Comparison of ENCODE assay signal across 7 mouse cellular contexts in genomic region chr1:137927953-137928352, GRCm38 (mm10).
DNase-seq lines count a peak whose midpoint lies in the region; ATAC-seq and TF ChIP-seq lines count a peak whose summit lies in the region.

No protein-coding gene starts in this region.

- H3K9ac ChIP-seq in intestine, embryonic 15.5 days: no peak overlapping the region
- no peak overlapping the region for H3K9ac ChIP-seq in limb, embryonic 12.5 days (replicated peaks)
- no peak overlapping the region for H3K9ac ChIP-seq in midbrain, postnatal 0 days (replicated peaks; ENCODE audit: low read length, poor library complexity, severe bottlenecking)

- WGBS in intestine, embryonic 15.5 days: 26% methylated on average over 11 of the region's 11 CpGs
- 17% methylated on average over 11 of the region's 11 CpGs for WGBS in limb, embryonic 12.5 days
- 12% methylated on average over 11 of the region's 11 CpGs for WGBS in midbrain, postnatal 0 days

- peak; percentile 90 for ATAC-seq in intestine, embryonic 15.5 days
- peak; percentile 26; the same call in 1 of the 2 replicates for ATAC-seq in limb, embryonic 12.5 days (ENCODE audit: insufficient number of reproducible peaks, insufficient read depth, low FRiP score, low TSS enrichment, low read depth)
- ATAC-seq in midbrain, postnatal 0 days (ENCODE audit: low FRiP score): peak; percentile 89

- TF ChIP-seq CTCF in midbrain, postnatal 0 days (IDR thresholded peaks at IDR 0.05): no peak

- H3K36me3 ChIP-seq in intestine, embryonic 15.5 days: 0 out of 2 replicates have a peak, but pooled peaks cover 3% of the 10 kb centered on the region
- peaks cover 40% of the 10 kb centered on the region for H3K36me3 ChIP-seq in limb, embryonic 12.5 days
- H3K36me3 ChIP-seq in midbrain, postnatal 0 days (ENCODE audit: insufficient read depth, low read length): no peaks in the 10 kb centered on the region

- peaks cover 6% of the 10 kb centered on the region; the same call in 1 of the 2 replicates for H3K4me1 ChIP-seq in intestine, embryonic 15.5 days (replicated peaks)
- peaks cover 23% of the 10 kb centered on the region for H3K4me1 ChIP-seq in limb, embryonic 12.5 days (replicated peaks)
- 0 out of 2 replicates have a peak, but pooled peaks cover 5% of the 10 kb centered on the region for H3K4me1 ChIP-seq in midbrain, postnatal 0 days (ENCODE audit: insufficient read depth, low read length)

- no peak overlapping the region for H3K4me3 ChIP-seq in intestine, embryonic 15.5 days (replicated peaks)
- H3K4me3 ChIP-seq in limb, embryonic 12.5 days (replicated peaks): no peak overlapping the region
- no peak overlapping the region for H3K4me3 ChIP-seq in midbrain, postnatal 0 days (ENCODE audit: low read depth, low read length)

- DNase-seq in adrenal gland, postnatal 10 days: peak; percentile 71
- DNase-seq in embryo, embryonic 11 days: peak; percentile 90
- DNase-seq in gastrocnemius, postnatal 4 days (ENCODE audit: low spot score in 2 of 2): peak; percentile 20 to 52
- DNase-seq in midbrain, postnatal 0 days (ENCODE audit: low spot score): peak; percentile 90
- DNase-seq in yolk sac, embryonic 10.5 days (ENCODE audit: low spot score): peak; percentile 17

- peak overlapping the region; percentile 20; the same call in 1 of the 2 replicates for H3K4me2 ChIP-seq in intestine, embryonic 15.5 days (replicated peaks)
- peak overlapping the region; percentile 34 for H3K4me2 ChIP-seq in limb, embryonic 12.5 days
- H3K4me2 ChIP-seq in midbrain, postnatal 0 days (ENCODE audit: low read depth, low read length, poor library complexity, severe bottlenecking): peak overlapping the region; percentile 29

- H3K27me3 ChIP-seq in intestine, embryonic 15.5 days (replicated peaks): no peaks in the 10 kb centered on the region
- no peaks in the 10 kb centered on the region for H3K27me3 ChIP-seq in limb, embryonic 12.5 days
- no peaks in the 10 kb centered on the region for H3K27me3 ChIP-seq in midbrain, postnatal 0 days (ENCODE audit: insufficient read depth, low read length)

- H3K27ac ChIP-seq in intestine, embryonic 15.5 days: no peak overlapping the region
- peak overlapping the region; percentile 66; the same call in 1 of the 2 replicates for H3K27ac ChIP-seq in limb, embryonic 12.5 days
- H3K27ac ChIP-seq in midbrain, postnatal 0 days (ENCODE audit: low read depth, low read length): peak overlapping the region; percentile 77

- H3K9me3 ChIP-seq in intestine, embryonic 15.5 days: no peaks in the 10 kb centered on the region
- no peaks in the 10 kb centered on the region for H3K9me3 ChIP-seq in limb, embryonic 12.5 days
- H3K9me3 ChIP-seq in midbrain, postnatal 0 days (ENCODE audit: low read length): no peaks in the 10 kb centered on the region

Comparison
In these comparisons a context has a peak if more than half of its experiments do, and no peak if none do; other contexts are left out.
1. DNase-seq: peak in every context shown above with its lines; median percentile 90 in embryo, embryonic 11 days; 90 in midbrain, postnatal 0 days; 71 in adrenal gland, postnatal 10 days; 36 in gastrocnemius, postnatal 4 days; 17 in yolk sac, embryonic 10.5 days.
2. ATAC-seq: peak in every context shown above with its lines; median percentile 90 in intestine, embryonic 15.5 days; 89 in midbrain, postnatal 0 days; 26 in limb, embryonic 12.5 days.